Mouse (Mus musculus): ENCODE measurements around the gene Suclg2. TPM values are rescaled to one million over a fixed set of nuclear protein-coding genes. Genes with fewer than 3 reads are reported as not detected.
"Not testable (repeated sequence)": the region's sequence is repeated elsewhere in the genome, so short reads cannot be mapped to it uniquely, and the experiment has no call there.

Suclg2 gene
- polyA plus RNA-seq, 1 experiment, result 1.0 TPM

DNA sequence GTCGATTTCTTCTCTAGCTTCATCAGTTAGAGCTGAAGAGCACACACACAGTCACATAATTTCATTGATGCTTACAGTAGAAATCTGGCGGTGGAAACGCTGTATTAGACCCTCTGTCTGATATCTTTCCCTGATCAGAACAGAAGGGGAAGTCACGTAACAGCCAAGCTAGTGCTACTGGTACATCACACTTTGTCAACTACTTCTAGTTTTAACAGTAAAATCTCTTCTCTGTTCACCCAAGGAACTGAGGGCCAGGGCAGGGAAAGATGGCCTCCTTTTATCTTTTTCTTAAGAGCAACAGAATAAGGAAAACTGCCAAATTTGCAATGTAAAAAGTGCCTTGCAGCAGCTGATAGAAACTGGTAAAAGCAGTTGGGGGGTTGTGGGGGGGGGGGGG, 97.8 kb downstream of the Suclg2 start:
- no peaks in the 10 kb centered on the region for H3K27me3 ChIP-seq (ENCODE audit: control insufficient read depth)
- no peaks in the 10 kb centered on the region; the same call in 1 of the 2 replicates for H3K36me3 ChIP-seq (ENCODE audit: control insufficient read depth)
- H3K9me3 ChIP-seq (ENCODE audit: control insufficient read depth, low read length), result no peaks in the 10 kb centered on the region
- H3K4me3 ChIP-seq (replicated peaks), result no peak overlapping the region
- TF ChIP-seq TAL1 (IDR thresholded peaks at IDR 0.05; ENCODE audit: low read length) (no peak), GATA1 (IDR thresholded peaks at IDR 0.05; ENCODE audit: low read length) (no peak)
- H3K4me1 ChIP-seq (ENCODE audit: control insufficient read depth), result no peaks in the 10 kb centered on the region

DNA sequence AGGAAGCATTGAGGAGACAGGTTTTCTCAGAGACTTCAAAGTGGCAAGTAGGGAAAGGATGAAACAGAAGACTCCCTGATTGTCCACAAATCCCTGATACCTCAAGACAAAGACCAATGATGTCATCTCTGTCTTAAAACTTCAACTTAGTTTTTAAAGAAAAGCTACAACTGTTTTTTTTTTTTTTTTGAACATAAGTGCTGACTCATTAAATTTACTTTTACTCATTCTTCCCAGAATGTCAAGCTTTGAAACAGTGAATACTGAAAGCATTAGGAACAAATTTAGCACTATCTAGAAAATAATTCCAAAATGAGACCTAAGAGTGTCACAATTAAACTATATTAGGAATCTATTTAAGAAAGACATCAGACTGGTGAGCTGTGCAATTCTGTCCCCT, 98.8 kb downstream of the Suclg2 start:
- no peak for TF ChIP-seq TAL1 (IDR thresholded peaks at IDR 0.05; ENCODE audit: low read length)
- no peak for TF ChIP-seq GATA1 (IDR thresholded peaks at IDR 0.05; ENCODE audit: low read length)
- Histone ChIP-seq H3K4me3 (replicated peaks) (no peak overlapping the region), H3K4me1 (ENCODE audit: control insufficient read depth) (no peaks in the 10 kb centered on the region), H3K9me3 (ENCODE audit: control insufficient read depth, low read length) (no peaks in the 10 kb centered on the region), H3K27me3 (ENCODE audit: control insufficient read depth) (no peaks in the 10 kb centered on the region), H3K36me3 (ENCODE audit: control insufficient read depth) (no peaks in the 10 kb centered on the region; the same call in 1 of the 2 replicates)

DNA sequence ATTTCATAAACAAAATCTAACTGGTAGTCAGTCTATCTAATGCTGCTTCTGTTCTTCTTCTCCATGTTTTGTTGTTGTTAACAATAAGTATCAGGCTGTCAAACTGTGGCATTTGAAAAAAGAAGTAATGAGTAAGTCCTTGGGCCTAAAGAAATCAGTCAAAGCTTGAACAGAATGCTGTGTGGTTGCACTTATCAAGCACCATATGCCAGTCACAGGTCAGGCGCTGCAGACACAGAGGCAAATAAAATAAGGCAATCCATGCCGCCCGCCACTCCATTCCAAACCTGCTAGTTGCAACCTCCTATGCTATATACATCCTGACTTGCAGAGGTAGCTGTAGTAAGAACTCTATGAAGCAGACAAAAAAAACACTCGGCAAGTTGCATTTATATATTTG, 100.2 kb downstream of the Suclg2 start:
- Histone ChIP-seq H3K27me3 (ENCODE audit: control insufficient read depth) (no peaks in the 10 kb centered on the region), H3K9me3 (ENCODE audit: control insufficient read depth, low read length) (no peaks in the 10 kb centered on the region), H3K36me3 (ENCODE audit: control insufficient read depth) (no peaks in the 10 kb centered on the region; the same call in 1 of the 2 replicates), H3K4me3 (replicated peaks) (no peak overlapping the region), H3K4me1 (ENCODE audit: control insufficient read depth) (no peaks in the 10 kb centered on the region)
- TF ChIP-seq GATA1 (IDR thresholded peaks at IDR 0.05; ENCODE audit: low read length) (no peak), TAL1 (IDR thresholded peaks at IDR 0.05; ENCODE audit: low read length) (no peak)

DNA sequence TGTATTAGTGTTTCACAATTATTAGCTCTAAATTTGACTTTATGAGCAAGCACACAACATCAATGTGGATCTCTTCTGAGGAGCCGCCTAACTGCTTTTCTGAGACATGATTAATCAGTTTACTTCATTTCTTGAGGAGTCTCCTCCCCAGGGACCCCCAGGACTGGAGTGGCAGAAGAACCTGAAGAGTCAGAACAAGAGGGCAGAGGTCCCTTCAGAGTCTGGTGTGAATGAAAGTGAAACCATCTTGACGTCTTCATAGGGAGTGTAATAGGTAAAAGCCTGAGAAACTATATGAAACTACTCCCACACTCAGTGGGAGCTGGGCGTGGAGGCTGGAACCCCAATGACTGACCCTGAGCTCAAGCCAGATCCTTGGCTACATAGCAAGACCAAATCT, 105.4 kb downstream of the Suclg2 start:
- no peaks in the 10 kb centered on the region for H3K4me1 ChIP-seq (ENCODE audit: control insufficient read depth)
- H3K36me3 ChIP-seq (ENCODE audit: control insufficient read depth), result no peaks in the 10 kb centered on the region; the same call in 1 of the 2 replicates
- no peak overlapping the region for H3K4me3 ChIP-seq (replicated peaks)
- no peaks in the 10 kb centered on the region for H3K27me3 ChIP-seq (ENCODE audit: control insufficient read depth)
- H3K9me3 ChIP-seq (ENCODE audit: control insufficient read depth, low read length), result no peaks in the 10 kb centered on the region
- no peak for TF ChIP-seq GATA1 (IDR thresholded peaks at IDR 0.05; ENCODE audit: low read length)
- TF ChIP-seq TAL1 (IDR thresholded peaks at IDR 0.05; ENCODE audit: low read length), result no peak

DNA sequence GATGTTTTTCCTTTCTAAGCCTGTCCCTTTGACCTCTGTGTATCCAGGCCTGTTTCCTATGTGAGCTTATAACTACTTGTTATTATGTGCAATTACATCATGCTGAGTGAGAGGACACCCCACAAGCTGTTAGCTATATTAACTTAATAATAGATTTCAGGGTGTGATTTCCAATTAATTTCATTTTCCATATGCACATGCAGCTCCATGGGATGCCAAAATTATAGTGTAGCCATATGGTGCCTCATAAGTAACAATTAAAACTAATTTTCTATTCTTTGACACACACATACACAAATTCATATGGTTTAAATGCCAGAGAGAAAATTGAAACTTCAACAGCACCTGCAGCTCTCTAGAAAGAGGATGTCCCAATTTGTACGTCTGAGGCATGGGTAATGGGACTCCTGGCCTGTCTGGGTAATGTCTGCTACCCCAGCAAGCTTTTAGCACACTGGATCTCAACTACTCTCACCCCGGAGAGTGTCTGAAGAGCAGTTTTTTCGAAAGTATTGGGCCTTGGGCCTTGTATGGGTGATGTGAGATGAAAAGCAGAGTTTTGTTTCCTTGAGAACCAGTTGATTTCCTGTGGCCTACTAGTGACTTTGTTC, 106.1 kb downstream of the Suclg2 start:
- Histone ChIP-seq H3K4me1 (ENCODE audit: control insufficient read depth) (no peaks in the 10 kb centered on the region), H3K36me3 (ENCODE audit: control insufficient read depth) (no peaks in the 10 kb centered on the region; the same call in 1 of the 2 replicates), H3K4me3 (replicated peaks) (no peak overlapping the region), H3K27me3 (ENCODE audit: control insufficient read depth) (no peaks in the 10 kb centered on the region), H3K9me3 (ENCODE audit: control insufficient read depth, low read length) (no peaks in the 10 kb centered on the region)
- no peak for TF ChIP-seq TAL1 (IDR thresholded peaks at IDR 0.05; ENCODE audit: low read length)
- no peak for TF ChIP-seq GATA1 (IDR thresholded peaks at IDR 0.05; ENCODE audit: low read length)

DNA sequence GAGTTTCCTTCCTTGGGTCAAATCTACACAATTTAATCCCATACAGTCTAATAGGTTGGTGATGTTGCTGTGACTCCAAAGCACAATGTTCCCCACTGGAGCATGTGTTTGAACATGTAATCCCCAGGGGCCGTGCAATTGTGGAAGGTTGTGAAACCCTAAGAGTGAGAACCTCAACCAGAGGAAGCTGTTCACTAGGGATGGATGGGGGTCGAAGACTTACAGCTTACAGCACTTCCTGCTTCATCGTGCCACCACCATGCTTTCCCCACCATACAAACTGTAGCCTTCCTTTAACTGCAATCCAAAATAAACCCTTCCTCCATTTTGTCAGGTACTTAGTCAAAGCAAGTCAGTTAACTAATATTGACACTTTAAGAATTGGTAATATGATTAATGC, 107.5 kb downstream of the Suclg2 start:
- H3K4me3 ChIP-seq (replicated peaks), result no peak overlapping the region
- no peaks in the 10 kb centered on the region for H3K4me1 ChIP-seq (ENCODE audit: control insufficient read depth)
- no peaks in the 10 kb centered on the region for H3K9me3 ChIP-seq (ENCODE audit: control insufficient read depth, low read length)
- no peaks in the 10 kb centered on the region for H3K27me3 ChIP-seq (ENCODE audit: control insufficient read depth)
- H3K36me3 ChIP-seq (ENCODE audit: control insufficient read depth), result no peaks in the 10 kb centered on the region
- TF ChIP-seq TAL1 (IDR thresholded peaks at IDR 0.05; ENCODE audit: low read length), result no peak
- TF ChIP-seq GATA1 (IDR thresholded peaks at IDR 0.05; ENCODE audit: low read length), result no peak

DNA sequence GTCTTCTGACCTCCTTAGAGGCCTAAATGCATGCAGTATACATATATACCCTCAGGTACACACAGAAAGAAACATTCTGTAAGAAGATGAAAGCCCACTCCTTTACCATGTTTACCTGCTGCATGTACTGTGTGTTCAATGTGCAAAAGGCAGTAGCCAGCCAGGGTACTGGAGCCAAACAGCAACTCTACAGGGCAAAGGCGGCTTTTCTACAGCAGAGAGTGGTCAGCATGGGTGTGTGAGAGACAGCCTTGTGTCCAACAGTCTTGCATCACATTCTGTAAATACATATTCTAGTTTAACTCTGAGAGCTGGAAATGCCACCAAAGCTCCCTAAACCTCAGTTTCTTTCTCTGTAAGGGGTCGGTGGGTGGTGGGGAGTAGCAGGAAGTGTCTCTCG, 110.5 kb downstream of the Suclg2 start:
- TF ChIP-seq TAL1 (IDR thresholded peaks at IDR 0.05; ENCODE audit: low read length) (no peak), GATA1 (IDR thresholded peaks at IDR 0.05; ENCODE audit: low read length) (no peak)
- H3K4me1 ChIP-seq (ENCODE audit: control insufficient read depth), result no peaks in the 10 kb centered on the region
- H3K27me3 ChIP-seq (ENCODE audit: control insufficient read depth), result no peaks in the 10 kb centered on the region
- no peak overlapping the region for H3K4me3 ChIP-seq (replicated peaks)
- no peaks in the 10 kb centered on the region for H3K9me3 ChIP-seq (ENCODE audit: control insufficient read depth, low read length)
- H3K36me3 ChIP-seq (ENCODE audit: control insufficient read depth), result no peaks in the 10 kb centered on the region

DNA sequence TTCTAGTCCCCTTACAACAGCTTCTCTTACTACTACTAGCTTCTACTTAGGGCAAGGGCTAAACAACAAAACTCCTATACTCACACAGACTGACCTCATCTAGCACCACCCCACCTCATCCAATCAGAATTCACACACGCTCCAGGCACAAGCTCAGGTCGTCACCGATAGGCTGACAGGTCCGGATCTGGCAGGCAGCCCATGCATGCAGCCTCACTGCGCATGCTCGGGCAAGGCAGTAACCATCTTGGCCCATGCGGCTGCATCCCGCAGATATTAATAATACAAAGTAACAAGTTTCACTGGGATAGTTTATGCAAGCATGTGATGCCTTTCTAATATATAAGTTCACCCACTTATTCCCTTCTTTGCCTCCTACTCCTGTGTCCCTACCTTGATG, 117.9 kb downstream of the Suclg2 start:
- not testable (repeated sequence) for H3K36me3 ChIP-seq (ENCODE audit: control insufficient read depth); H3K27me3 ChIP-seq (ENCODE audit: control insufficient read depth)

DNA sequence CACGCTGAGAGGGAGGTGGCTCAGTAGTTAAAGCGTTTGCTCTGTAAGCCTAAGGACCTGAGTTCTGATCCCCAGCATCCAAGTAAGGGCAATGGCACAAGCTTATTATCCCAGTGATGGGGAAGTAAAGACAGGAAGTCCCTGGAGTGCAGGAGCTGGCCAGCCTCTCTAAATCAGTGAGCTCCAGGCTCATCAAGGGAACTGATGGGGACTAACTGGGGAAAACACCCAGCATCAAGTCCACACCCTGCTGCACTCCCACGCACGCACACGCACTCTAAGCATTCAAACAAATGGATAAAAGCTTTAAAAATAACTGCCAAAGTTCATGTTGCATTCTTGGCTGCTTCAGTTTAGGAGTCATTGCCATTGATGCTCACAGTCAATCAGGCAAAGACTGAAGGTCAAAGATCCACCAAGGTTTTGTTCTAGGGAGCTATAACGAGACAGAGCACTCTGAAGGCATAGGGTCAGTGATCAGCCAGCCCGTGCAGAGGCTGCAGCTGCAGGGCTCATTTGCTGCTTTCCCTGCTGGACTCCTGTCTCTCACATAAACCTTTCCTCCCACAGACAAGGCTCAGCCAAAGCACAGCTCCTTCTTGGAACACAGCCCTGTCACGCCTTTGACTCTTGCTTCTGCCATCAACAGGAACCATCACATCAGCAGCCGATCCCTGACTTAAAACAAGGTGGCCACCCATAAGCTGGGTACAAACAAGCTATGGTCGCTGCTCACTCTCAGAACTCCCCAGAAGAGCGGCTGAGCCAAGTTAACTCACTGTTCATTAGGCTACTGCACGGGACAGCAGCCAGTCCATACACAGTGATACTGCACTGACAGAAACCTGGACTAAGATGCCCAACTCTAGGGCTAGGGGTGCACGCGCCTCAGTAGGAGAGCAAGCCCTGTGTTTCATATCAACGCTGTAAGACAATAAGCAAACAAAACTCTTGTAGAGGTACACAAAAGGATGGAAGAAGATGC, 121.5 kb downstream of the Suclg2 start:
- no peak overlapping the region for H3K4me3 ChIP-seq (replicated peaks)
- TF ChIP-seq GATA1 (IDR thresholded peaks at IDR 0.05; ENCODE audit: low read length) (no peak), TAL1 (IDR thresholded peaks at IDR 0.05; ENCODE audit: low read length) (no peak)

More for the DNA sequence above, 117.9 kb downstream of the Suclg2 start:
- not testable (repeated sequence) for H3K4me1 ChIP-seq (ENCODE audit: control insufficient read depth); H3K4me3 ChIP-seq (replicated peaks); H3K9me3 ChIP-seq (ENCODE audit: control insufficient read depth, low read length)

More for the DNA sequence above, 121.5 kb downstream of the Suclg2 start:
- H3K4me1 ChIP-seq (ENCODE audit: control insufficient read depth), result no peaks in the 10 kb centered on the region
- no peaks in the 10 kb centered on the region for H3K9me3 ChIP-seq (ENCODE audit: control insufficient read depth, low read length)
- H3K36me3 ChIP-seq (ENCODE audit: control insufficient read depth), result peaks cover 15% of the 10 kb centered on the region
- H3K27me3 ChIP-seq (ENCODE audit: control insufficient read depth), result no peaks in the 10 kb centered on the region

Measured in erythroblast, embryonic 14.5 days (primary cell).